Mouse (Mus musculus): Measurements from ENCODE around the gene Gm45618. TPM values are rescaled to one million over a fixed set of nuclear protein-coding genes. Genes with fewer than 3 reads are reported as not detected.

Gene Gm45618
- polyA plus RNA-seq, 1 experiment from 2014 or later = not detected

- ATAC-seq (ENCODE audit: insufficient number of reproducible peaks, low FRiP score, low TSS enrichment, low read depth) (no peak), DNase-seq (ENCODE audit: low spot score) (no peak)
- Histone ChIP-seq H3K4me2 (ENCODE audit: low read depth, severe bottlenecking) (no peak overlapping the region), H3K4me3 (ENCODE audit: low read depth, low read length) (no peak overlapping the region), H3K9ac (ENCODE audit: low read length) (no peak overlapping the region), H3K9me3 (ENCODE audit: control insufficient read depth, low read length) (no peaks in the 10 kb centered on the region), H3K36me3 (ENCODE audit: control insufficient read depth, insufficient read depth, low read length) (no peaks in the 10 kb centered on the region), H3K27me3 (ENCODE audit: control insufficient read depth, insufficient read depth, low read length) (peaks cover 52% of the 10 kb centered on the region), H3K27ac (replicated peaks; ENCODE audit: low read depth, low read length) (no peak overlapping the region), H3K4me1 (ENCODE audit: control insufficient read depth, insufficient read depth, low read length) (peaks cover 12% of the 10 kb centered on the region)
- 60% methylated on average over 17 of the region's 17 CpGs for WGBS
These were observed 30.7 kb downstream of the Gm45618 start for GRCm38 (mm10) chr7:142089648-142090447.

- H3K9ac ChIP-seq (ENCODE audit: low read length) = no peak overlapping the region
These were observed 31.6 kb downstream of the Gm45618 start for GRCm38 (mm10) chr7:142088886-142089285.

GRCm38 (mm10) chr7:142087069-142087652, 33.4 kb downstream of the Gm45618 start:
- H3K27me3 ChIP-seq (ENCODE audit: control insufficient read depth, insufficient read depth, low read length) = peaks cover 52% of the 10 kb centered on the region
- no peaks in the 10 kb centered on the region for H3K36me3 ChIP-seq (ENCODE audit: control insufficient read depth, insufficient read depth, low read length)
- H3K4me2 ChIP-seq (ENCODE audit: low read depth, severe bottlenecking) = no peak overlapping the region
- no peaks in the 10 kb centered on the region for H3K9me3 ChIP-seq (ENCODE audit: control insufficient read depth, low read length)
- no peak overlapping the region for H3K4me3 ChIP-seq (ENCODE audit: low read depth, low read length)
- ATAC-seq (ENCODE audit: insufficient number of reproducible peaks, low FRiP score, low TSS enrichment, low read depth) (no peak), DNase-seq (ENCODE audit: low spot score) (no peak)
- no peak overlapping the region for H3K9ac ChIP-seq (ENCODE audit: low read length)
- H3K27ac ChIP-seq (replicated peaks; ENCODE audit: low read depth, low read length) = no peak overlapping the region
- 88% methylated on average over 1 of the region's 1 CpGs for WGBS
- H3K4me1 ChIP-seq (ENCODE audit: control insufficient read depth, insufficient read depth, low read length) = peaks cover 12% of the 10 kb centered on the region; the same call in 1 of the 2 replicates

More at GRCm38 (mm10) chr7:142088886-142089285, 31.6 kb downstream of the Gm45618 start:
- Histone ChIP-seq H3K4me3 (ENCODE audit: low read depth, low read length) (no peak overlapping the region), H3K27ac (replicated peaks; ENCODE audit: low read depth, low read length) (no peak overlapping the region), H3K4me2 (ENCODE audit: low read depth, severe bottlenecking) (no peak overlapping the region), H3K4me1 (ENCODE audit: control insufficient read depth, insufficient read depth, low read length) (peaks cover 9% of the 10 kb centered on the region; the same call in 1 of the 2 replicates), H3K9me3 (ENCODE audit: control insufficient read depth, low read length) (no peaks in the 10 kb centered on the region), H3K36me3 (ENCODE audit: control insufficient read depth, insufficient read depth, low read length) (no peaks in the 10 kb centered on the region), H3K27me3 (ENCODE audit: control insufficient read depth, insufficient read depth, low read length) (peaks cover 52% of the 10 kb centered on the region)
- DNase-seq (ENCODE audit: low spot score) (peak; percentile 44), ATAC-seq (ENCODE audit: insufficient number of reproducible peaks, low FRiP score, low TSS enrichment, low read depth) (no peak)
- WGBS = under 1% methylated on average over 5 of the region's 5 CpGs

GRCm38 (mm10) chr7:142086159-142086905, 34.2 kb downstream of the Gm45618 start:
- H3K4me3 ChIP-seq (ENCODE audit: low read depth, low read length) = no peak overlapping the region
- no peak overlapping the region for H3K27ac ChIP-seq (replicated peaks; ENCODE audit: low read depth, low read length)
- ATAC-seq (ENCODE audit: insufficient number of reproducible peaks, low FRiP score, low TSS enrichment, low read depth) (no peak), DNase-seq (ENCODE audit: low spot score) (no peak)
- peaks cover 14% of the 10 kb centered on the region; the same call in 1 of the 2 replicates for H3K4me1 ChIP-seq (ENCODE audit: control insufficient read depth, insufficient read depth, low read length)
- H3K36me3 ChIP-seq (ENCODE audit: control insufficient read depth, insufficient read depth, low read length) = no peaks in the 10 kb centered on the region
- H3K9me3 ChIP-seq (ENCODE audit: control insufficient read depth, low read length) = no peaks in the 10 kb centered on the region
- H3K27me3 ChIP-seq (ENCODE audit: control insufficient read depth, insufficient read depth, low read length) = peaks cover 54% of the 10 kb centered on the region
- H3K4me2 ChIP-seq (ENCODE audit: low read depth, severe bottlenecking) = no peak overlapping the region
- H3K9ac ChIP-seq (ENCODE audit: low read length) = no peak overlapping the region
- WGBS = 76% methylated on average over 4 of the region's 4 CpGs

- peaks cover 14% of the 10 kb centered on the region; the same call in 1 of the 2 replicates for H3K4me1 ChIP-seq (ENCODE audit: control insufficient read depth, insufficient read depth, low read length)
- H3K36me3 ChIP-seq (ENCODE audit: control insufficient read depth, insufficient read depth, low read length) = no peaks in the 10 kb centered on the region
- no peak overlapping the region for H3K9ac ChIP-seq (ENCODE audit: low read length)
- H3K9me3 ChIP-seq (ENCODE audit: control insufficient read depth, low read length) = no peaks in the 10 kb centered on the region
- H3K4me3 ChIP-seq (ENCODE audit: low read depth, low read length) = no peak overlapping the region
- no peak for ATAC-seq (ENCODE audit: insufficient number of reproducible peaks, low FRiP score, low TSS enrichment, low read depth)
- no peak overlapping the region for H3K27ac ChIP-seq (replicated peaks; ENCODE audit: low read depth, low read length)
- peaks cover 59% of the 10 kb centered on the region for H3K27me3 ChIP-seq (ENCODE audit: control insufficient read depth, insufficient read depth, low read length)
- no peak overlapping the region for H3K4me2 ChIP-seq (ENCODE audit: low read depth, severe bottlenecking)
- 45% methylated on average over 3 of the region's 3 CpGs for WGBS
- no peak for DNase-seq (ENCODE audit: low spot score)
These were observed 35.7 kb downstream of the Gm45618 start for GRCm38 (mm10) chr7:142084820-142085219.

- H3K4me1 ChIP-seq (ENCODE audit: control insufficient read depth, insufficient read depth, low read length) = peaks cover 14% of the 10 kb centered on the region; the same call in 1 of the 2 replicates
- ATAC-seq (ENCODE audit: insufficient number of reproducible peaks, low FRiP score, low TSS enrichment, low read depth) = no peak
- H3K9ac ChIP-seq (ENCODE audit: low read length) = no peak overlapping the region
- no peak for DNase-seq (ENCODE audit: low spot score)
- H3K27me3 ChIP-seq (ENCODE audit: control insufficient read depth, insufficient read depth, low read length) = peaks cover 62% of the 10 kb centered on the region
- no peak overlapping the region for H3K4me3 ChIP-seq (ENCODE audit: low read depth, low read length)
- no peak overlapping the region for H3K4me2 ChIP-seq (ENCODE audit: low read depth, severe bottlenecking)
- no peaks in the 10 kb centered on the region for H3K36me3 ChIP-seq (ENCODE audit: control insufficient read depth, insufficient read depth, low read length)
- 15% methylated on average over 5 of the region's 5 CpGs for WGBS
- H3K27ac ChIP-seq (replicated peaks; ENCODE audit: low read depth, low read length) = no peak overlapping the region
- no peaks in the 10 kb centered on the region for H3K9me3 ChIP-seq (ENCODE audit: control insufficient read depth, low read length)
These were observed 36.1 kb downstream of the Gm45618 start for GRCm38 (mm10) chr7:142084395-142084794.

- Histone ChIP-seq H3K4me1 (ENCODE audit: control insufficient read depth, insufficient read depth, low read length) (peaks cover 11% of the 10 kb centered on the region; the same call in 1 of the 2 replicates), H3K27me3 (ENCODE audit: control insufficient read depth, insufficient read depth, low read length) (peaks cover 59% of the 10 kb centered on the region), H3K4me2 (ENCODE audit: low read depth, severe bottlenecking) (no peak overlapping the region), H3K9me3 (ENCODE audit: control insufficient read depth, low read length) (no peaks in the 10 kb centered on the region), H3K4me3 (ENCODE audit: low read depth, low read length) (no peak overlapping the region), H3K36me3 (ENCODE audit: control insufficient read depth, insufficient read depth, low read length) (no peaks in the 10 kb centered on the region), H3K27ac (replicated peaks; ENCODE audit: low read depth, low read length) (no peak overlapping the region), H3K9ac (ENCODE audit: low read length) (no peak overlapping the region)
- DNase-seq (ENCODE audit: low spot score) = no peak
- no peak for ATAC-seq (ENCODE audit: insufficient number of reproducible peaks, low FRiP score, low TSS enrichment, low read depth)
- 26% methylated on average over 12 of the region's 12 CpGs for whole genome bisulfite sequencing
These were observed 36.8 kb downstream of the Gm45618 start for GRCm38 (mm10) chr7:142083588-142084317.

- H3K4me1 ChIP-seq (ENCODE audit: control insufficient read depth, insufficient read depth, low read length) = 0 out of 2 replicates have a peak, but pooled peaks cover 5% of the 10 kb centered on the region
- H3K27ac ChIP-seq (replicated peaks; ENCODE audit: low read depth, low read length) = no peak overlapping the region
- H3K9me3 ChIP-seq (ENCODE audit: control insufficient read depth, low read length) = no peaks in the 10 kb centered on the region
- peak overlapping the region; percentile 61 for H3K4me2 ChIP-seq (ENCODE audit: low read depth, severe bottlenecking)
- DNase-seq (ENCODE audit: low spot score) (no peak), ATAC-seq (ENCODE audit: insufficient number of reproducible peaks, low FRiP score, low TSS enrichment, low read depth) (no peak)
- peak overlapping the region; percentile 52 for H3K9ac ChIP-seq (ENCODE audit: low read length)
- H3K27me3 ChIP-seq (ENCODE audit: control insufficient read depth, insufficient read depth, low read length) = peaks cover 55% of the 10 kb centered on the region
- WGBS = 12% methylated on average over 16 of the region's 16 CpGs
- H3K4me3 ChIP-seq (ENCODE audit: low read depth, low read length) = peak overlapping the region; percentile 35
- H3K36me3 ChIP-seq (ENCODE audit: control insufficient read depth, insufficient read depth, low read length) = no peaks in the 10 kb centered on the region
These were observed 37.9 kb downstream of the Gm45618 start for GRCm38 (mm10) chr7:142082607-142083006.

All from limb, embryonic 11.5 days (tissue).